Mouse (Mus musculus): ENCODE measurements at regions not wholly inside any gene's neighbourhood (a gene's known extent, or its start where the extent isn't known, plus 50 kb on each side); places are given as distances from the start of the nearest gene placed in this dataset.

GRCm38 (mm10) chr6:51145863-51146262 lies 286.6 kb upstream of the Nfe2l3 start:
- no peak for DNase-seq (ENCODE audit: extremely low spot score in 1 of 2, low spot score in 1 of 2)

- no peak for DNase-seq (ENCODE audit: extremely low spot score in 1 of 2, low spot score in 1 of 2)
These were observed 283.6 kb upstream of the Nfe2l3 start for GRCm38 (mm10) chr6:51148821-51149220.

GRCm38 (mm10) chr6:51150066-51150465 lies 282.4 kb upstream of the Nfe2l3 start:
- DNase-seq (ENCODE audit: extremely low spot score in 1 of 2, low spot score in 1 of 2): no peak

- DNase-seq (ENCODE audit: extremely low spot score in 1 of 2, low spot score in 1 of 2): no peak
These were observed 282.0 kb upstream of the Nfe2l3 start for GRCm38 (mm10) chr6:51150486-51150885.

- no peak for DNase-seq (ENCODE audit: extremely low spot score in 1 of 2, low spot score in 1 of 2)
These were observed 281.6 kb upstream of the Nfe2l3 start for GRCm38 (mm10) chr6:51150916-51151315.

- no peak for DNase-seq (ENCODE audit: extremely low spot score in 1 of 2, low spot score in 1 of 2)
These were observed 275.6 kb upstream of the Nfe2l3 start for GRCm38 (mm10) chr6:51156836-51157370.

GRCm38 (mm10) chr6:51161149-51161548 lies 271.3 kb upstream of the Nfe2l3 start:
- DNase-seq (ENCODE audit: extremely low spot score in 1 of 2, low spot score in 1 of 2): no peak

- DNase-seq (ENCODE audit: extremely low spot score in 1 of 2, low spot score in 1 of 2): no peak
These were observed 270.0 kb upstream of the Nfe2l3 start for GRCm38 (mm10) chr6:51162208-51163082.

GRCm38 (mm10) chr6:51163266-51163665 lies 269.2 kb upstream of the Nfe2l3 start:
- DNase-seq (ENCODE audit: extremely low spot score in 1 of 2, low spot score in 1 of 2): no peak

GRCm38 (mm10) chr6:51163882-51164281 lies 268.6 kb upstream of the Nfe2l3 start:
- DNase-seq (ENCODE audit: extremely low spot score in 1 of 2, low spot score in 1 of 2): no peak

- no peak for DNase-seq (ENCODE audit: extremely low spot score in 1 of 2, low spot score in 1 of 2)
These were observed 265.4 kb upstream of the Nfe2l3 start for GRCm38 (mm10) chr6:51167028-51167427.

- DNase-seq (ENCODE audit: extremely low spot score in 1 of 2, low spot score in 1 of 2): peak in 1 of 2 experiments; percentile 85
These were observed 264.4 kb upstream of the Nfe2l3 start for GRCm38 (mm10) chr6:51168048-51168447.

- no peak for DNase-seq (ENCODE audit: extremely low spot score in 1 of 2, low spot score in 1 of 2)
These were observed 263.4 kb upstream of the Nfe2l3 start for GRCm38 (mm10) chr6:51168775-51169695.

GRCm38 (mm10) chr6:51169971-51170411 lies 262.5 kb upstream of the Nfe2l3 start:
- DNase-seq (ENCODE audit: extremely low spot score in 1 of 2, low spot score in 1 of 2): no peak

- DNase-seq (ENCODE audit: extremely low spot score in 1 of 2, low spot score in 1 of 2): no peak
These were observed 262.1 kb upstream of the Nfe2l3 start for GRCm38 (mm10) chr6:51170414-51170813.

- no peak for DNase-seq (ENCODE audit: extremely low spot score in 1 of 2, low spot score in 1 of 2)
These were observed 261.6 kb upstream of the Nfe2l3 start for GRCm38 (mm10) chr6:51170871-51171270.

GRCm38 (mm10) chr6:51171761-51172160 lies 260.7 kb upstream of the Nfe2l3 start:
- no peak for DNase-seq (ENCODE audit: extremely low spot score in 1 of 2, low spot score in 1 of 2)

- no peak for DNase-seq (ENCODE audit: extremely low spot score in 1 of 2, low spot score in 1 of 2)
These were observed 260.1 kb upstream of the Nfe2l3 start for GRCm38 (mm10) chr6:51172331-51172791.

GRCm38 (mm10) chr6:51172856-51173619 lies 259.4 kb upstream of the Nfe2l3 start:
- no peak for DNase-seq (ENCODE audit: extremely low spot score in 1 of 2, low spot score in 1 of 2)
